Mouse (Mus musculus): ENCODE measurements at regions not wholly inside any gene's neighbourhood (a gene's known extent, or its start where the extent isn't known, plus 50 kb on each side); places are given as distances from the start of the nearest gene placed in this dataset.

GRCm38 (mm10) chr6:91573487-91573886 is 57.8 kb downstream of the Lsm3 start:
- no peak for DNase-seq (ENCODE audit: low spot score)

GRCm38 (mm10) chr6:91574414-91574813 is 58.7 kb downstream of the Lsm3 start:
- no peak for DNase-seq (ENCODE audit: low spot score)

DNA sequence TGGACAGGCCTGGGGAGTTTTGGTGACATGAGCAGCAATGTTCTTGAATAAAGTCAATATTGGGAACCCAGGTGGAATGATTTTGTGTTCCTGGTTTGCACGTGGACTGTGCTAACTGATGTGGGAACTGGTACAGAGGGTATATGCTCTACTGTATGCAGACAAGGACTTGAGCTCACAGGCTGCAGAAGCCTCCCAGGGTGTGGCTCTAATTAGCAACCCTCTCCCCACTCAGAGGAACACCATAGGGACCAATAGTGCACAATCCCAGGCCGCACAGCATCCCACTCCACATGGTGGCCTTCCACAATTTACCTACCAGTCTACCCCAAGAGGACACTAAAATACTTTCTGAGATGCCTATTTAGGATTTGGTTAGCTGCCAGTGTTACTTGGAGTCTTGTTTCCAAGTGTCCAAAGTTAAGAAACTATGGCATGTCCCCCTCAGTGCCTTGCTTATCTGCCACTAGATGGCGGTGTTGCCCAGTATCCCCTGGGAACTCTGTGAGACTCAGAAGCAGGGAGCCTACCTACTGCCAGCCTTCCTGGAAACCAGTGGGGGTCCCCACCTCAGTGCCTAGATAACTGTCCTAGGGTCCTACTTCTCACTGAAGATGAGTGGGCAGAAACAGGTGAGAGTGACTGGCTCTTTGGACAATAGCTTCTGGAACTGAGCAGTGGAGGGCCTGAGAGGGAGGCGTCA is 60.1 kb downstream of the Lsm3 start:
- DNase-seq (ENCODE audit: low spot score) = peak; percentile 68

- DNase-seq (ENCODE audit: low spot score) = no peak
Observed at GRCm38 (mm10) chr6:91576906-91577305, 61.2 kb downstream of the Lsm3 start.

- no peak for DNase-seq (ENCODE audit: low spot score)
Observed at GRCm38 (mm10) chr6:91579666-91580065, 63.9 kb downstream of the Lsm3 start.

DNA sequence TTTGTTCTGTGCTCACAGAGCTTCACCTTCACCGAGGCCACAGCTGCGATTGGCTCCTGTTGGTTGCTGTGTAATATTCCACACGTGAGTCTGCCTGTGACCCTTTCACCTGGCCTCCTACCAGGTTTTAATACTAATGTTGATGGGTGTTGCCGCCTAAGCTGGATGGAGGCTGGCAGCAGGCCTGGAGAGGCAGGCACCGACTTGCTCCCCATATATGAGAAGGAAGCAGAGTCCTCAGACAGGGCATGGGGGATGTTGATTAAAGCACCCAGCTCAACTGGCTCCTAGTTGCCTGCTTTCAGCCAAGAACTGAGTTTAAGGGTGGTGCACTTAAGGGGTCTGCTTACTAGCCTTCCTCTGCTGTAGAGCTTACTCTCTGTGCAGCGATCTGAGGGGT is 64.9 kb downstream of the Lsm3 start:
- DNase-seq (ENCODE audit: low spot score) = no peak

- DNase-seq (ENCODE audit: low spot score) = no peak
Observed at GRCm38 (mm10) chr6:91582338-91582737, 66.6 kb downstream of the Lsm3 start.

GRCm38 (mm10) chr6:91583346-91583745 is 67.6 kb downstream of the Lsm3 start:
- DNase-seq (ENCODE audit: low spot score) = no peak

- no peak for DNase-seq (ENCODE audit: low spot score)
Observed at GRCm38 (mm10) chr6:91585543-91585942, 69.8 kb downstream of the Lsm3 start.

DNA sequence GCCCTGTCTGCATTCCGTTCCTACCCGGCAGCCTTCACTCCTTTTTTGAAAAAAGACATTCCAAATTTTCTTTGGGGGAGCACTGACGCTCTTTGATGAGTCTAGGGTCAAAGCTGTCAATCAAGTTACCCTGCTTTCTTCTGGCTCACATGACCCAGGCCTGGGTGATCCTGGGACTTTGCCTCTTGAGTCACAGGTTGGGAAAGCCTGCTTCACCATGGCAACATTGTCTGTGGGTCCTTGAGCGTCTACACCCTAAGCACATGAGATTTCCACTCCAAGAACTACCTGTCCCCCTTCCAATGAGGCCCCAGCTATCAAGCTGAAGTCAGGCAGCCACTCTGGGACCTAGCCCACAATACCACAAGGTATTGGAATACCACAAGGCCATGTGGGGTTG is 73.5 kb downstream of the Lsm3 start:
- DNase-seq (ENCODE audit: low spot score) = peak; percentile 19

DNA sequence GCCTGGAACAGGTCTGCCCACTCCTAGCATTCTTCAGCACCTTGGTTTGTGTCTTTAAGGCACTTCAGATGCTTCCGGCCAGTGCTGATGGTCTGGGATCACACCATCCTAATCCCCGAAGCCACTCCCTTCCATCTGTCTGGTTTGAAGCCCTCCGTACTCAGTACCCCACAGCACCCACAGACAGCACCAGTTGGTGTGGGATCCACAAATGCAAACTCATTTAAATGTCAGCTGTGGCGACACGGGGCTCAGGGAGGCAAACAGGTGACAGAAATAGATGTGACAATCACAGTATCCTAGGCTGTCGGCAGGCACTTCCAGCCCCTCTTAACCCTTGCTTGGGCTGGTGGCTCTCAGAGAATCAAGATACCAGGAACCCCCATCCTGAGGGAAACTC is 74.7 kb downstream of the Lsm3 start:
- DNase-seq (ENCODE audit: low spot score) = no peak

- DNase-seq (ENCODE audit: low spot score) = no peak
Observed at GRCm38 (mm10) chr6:91590806-91591571, 75.3 kb downstream of the Lsm3 start.

GRCm38 (mm10) chr6:91592651-91593050 is 76.9 kb downstream of the Lsm3 start:
- DNase-seq (ENCODE audit: low spot score) = no peak

GRCm38 (mm10) chr6:91598942-91599341 is 83.2 kb downstream of the Lsm3 start:
- DNase-seq (ENCODE audit: low spot score) = no peak

- no peak for DNase-seq (ENCODE audit: low spot score)
Observed at GRCm38 (mm10) chr6:91600116-91600515, 83.7 kb upstream of the Slc6a6 start.

DNA sequence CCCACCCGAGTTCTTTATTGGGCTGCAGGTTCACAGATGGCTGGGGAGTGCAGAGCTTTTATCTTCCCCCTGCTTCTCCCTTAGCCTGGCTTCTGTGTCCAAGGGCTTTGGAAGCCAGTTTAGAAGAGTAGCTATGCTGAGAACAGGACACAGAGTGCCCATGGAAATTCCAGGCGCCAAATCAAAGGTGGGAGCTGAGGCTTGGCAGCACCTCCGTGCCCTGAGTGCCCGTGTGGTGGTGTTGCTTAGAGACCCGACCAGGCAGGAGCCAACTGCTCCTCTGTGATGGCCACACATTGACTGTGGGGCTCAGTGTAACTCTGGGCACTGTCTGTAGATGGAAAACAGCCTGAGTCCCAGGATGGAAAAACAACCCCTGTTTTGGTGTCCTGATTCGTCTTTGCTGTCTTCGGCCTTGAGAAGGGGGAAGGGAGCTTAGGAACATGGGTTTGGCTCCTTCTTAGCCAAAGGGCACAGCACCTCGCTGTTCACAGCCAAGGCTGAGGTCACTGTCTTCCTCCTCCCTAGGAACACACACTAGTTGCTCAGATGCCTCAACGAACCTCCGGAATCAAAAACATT is 77.1 kb upstream of the Slc6a6 start:
- no peak for DNase-seq (ENCODE audit: low spot score)

- DNase-seq (ENCODE audit: low spot score) = no peak
Observed at GRCm38 (mm10) chr6:91607613-91608272, 76.1 kb upstream of the Slc6a6 start.

- no peak for DNase-seq (ENCODE audit: low spot score)
Observed at GRCm38 (mm10) chr6:91609671-91610070, 74.2 kb upstream of the Slc6a6 start.

GRCm38 (mm10) chr6:91615022-91615421 is 68.8 kb upstream of the Slc6a6 start:
- DNase-seq (ENCODE audit: low spot score) = no peak

- DNase-seq (ENCODE audit: low spot score) = no peak
Observed at GRCm38 (mm10) chr6:91616541-91616940, 67.3 kb upstream of the Slc6a6 start.

- DNase-seq (ENCODE audit: low spot score) = peak; percentile 88
Observed at GRCm38 (mm10) chr6:91617031-91617596, 66.7 kb upstream of the Slc6a6 start.

- DNase-seq (ENCODE audit: low spot score) = no peak
Observed at GRCm38 (mm10) chr6:91617685-91618084, 66.2 kb upstream of the Slc6a6 start.
